Mouse (Mus musculus): ENCODE measurements around the gene Ippk.

The Ippk gene

DNA sequence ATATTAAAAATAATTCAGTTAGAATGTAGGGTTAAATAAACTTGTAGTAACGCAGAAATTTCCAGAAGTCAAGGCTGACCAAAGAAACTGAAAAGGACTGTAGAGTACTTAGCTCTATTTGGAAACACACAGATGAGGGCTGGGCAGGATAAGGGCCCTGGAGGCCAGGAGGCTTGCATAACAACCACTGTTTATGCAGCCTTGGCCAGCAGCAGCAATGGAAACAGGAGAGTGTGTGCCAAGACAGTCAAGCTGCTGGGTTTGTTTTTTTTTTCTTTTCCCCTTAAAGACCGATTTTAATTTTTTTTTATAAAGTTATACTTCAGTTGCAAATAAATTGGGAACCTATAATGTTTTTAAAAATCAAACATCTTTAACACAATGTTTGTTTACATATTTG, 59.0 kb downstream of the Ippk start:
- DNase-seq (ENCODE audit: low spot score in 2 of 2) = no peak

DNA sequence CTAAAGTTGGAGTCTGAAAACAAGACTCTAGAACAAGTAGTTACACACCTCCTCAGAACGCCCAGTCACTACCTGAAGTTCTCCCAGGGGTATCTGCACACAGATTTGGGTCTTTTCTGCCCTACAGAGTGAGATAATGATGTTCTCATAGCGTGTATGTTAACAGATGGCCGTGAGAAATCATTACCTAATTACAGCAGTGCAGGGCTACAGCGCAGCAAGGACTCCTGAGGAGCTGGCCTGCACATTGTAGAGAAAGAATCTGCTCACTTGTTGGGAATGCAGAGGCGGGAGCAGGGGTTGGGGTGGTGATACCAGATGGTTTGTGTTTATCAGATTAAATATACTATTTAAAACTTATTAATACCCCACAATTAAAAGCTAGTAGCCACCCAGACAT, 59.5 kb downstream of the Ippk start:
- DNase-seq (ENCODE audit: low spot score in 2 of 2) = no peak

DNA sequence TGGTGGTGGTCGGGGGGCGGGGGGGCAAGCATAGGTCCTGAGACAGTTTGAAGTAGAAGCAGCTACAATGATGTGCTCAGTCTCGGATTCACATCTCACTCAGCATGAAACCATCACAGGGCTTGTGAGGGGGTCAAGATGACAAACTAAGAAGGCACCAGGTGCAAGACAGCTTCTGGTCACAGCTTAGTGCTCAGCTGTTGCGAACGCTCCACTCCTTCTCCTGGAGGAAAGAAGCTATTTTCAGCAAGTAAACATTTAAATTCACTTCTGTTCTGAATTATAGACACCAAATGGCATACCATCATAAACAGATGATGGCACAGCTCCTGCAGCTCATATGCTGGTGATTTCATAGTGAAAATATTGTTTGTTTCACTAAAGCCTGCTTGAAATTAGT, 64.3 kb downstream of the Ippk start:
- no peak for DNase-seq (ENCODE audit: low spot score in 2 of 2)

DNA sequence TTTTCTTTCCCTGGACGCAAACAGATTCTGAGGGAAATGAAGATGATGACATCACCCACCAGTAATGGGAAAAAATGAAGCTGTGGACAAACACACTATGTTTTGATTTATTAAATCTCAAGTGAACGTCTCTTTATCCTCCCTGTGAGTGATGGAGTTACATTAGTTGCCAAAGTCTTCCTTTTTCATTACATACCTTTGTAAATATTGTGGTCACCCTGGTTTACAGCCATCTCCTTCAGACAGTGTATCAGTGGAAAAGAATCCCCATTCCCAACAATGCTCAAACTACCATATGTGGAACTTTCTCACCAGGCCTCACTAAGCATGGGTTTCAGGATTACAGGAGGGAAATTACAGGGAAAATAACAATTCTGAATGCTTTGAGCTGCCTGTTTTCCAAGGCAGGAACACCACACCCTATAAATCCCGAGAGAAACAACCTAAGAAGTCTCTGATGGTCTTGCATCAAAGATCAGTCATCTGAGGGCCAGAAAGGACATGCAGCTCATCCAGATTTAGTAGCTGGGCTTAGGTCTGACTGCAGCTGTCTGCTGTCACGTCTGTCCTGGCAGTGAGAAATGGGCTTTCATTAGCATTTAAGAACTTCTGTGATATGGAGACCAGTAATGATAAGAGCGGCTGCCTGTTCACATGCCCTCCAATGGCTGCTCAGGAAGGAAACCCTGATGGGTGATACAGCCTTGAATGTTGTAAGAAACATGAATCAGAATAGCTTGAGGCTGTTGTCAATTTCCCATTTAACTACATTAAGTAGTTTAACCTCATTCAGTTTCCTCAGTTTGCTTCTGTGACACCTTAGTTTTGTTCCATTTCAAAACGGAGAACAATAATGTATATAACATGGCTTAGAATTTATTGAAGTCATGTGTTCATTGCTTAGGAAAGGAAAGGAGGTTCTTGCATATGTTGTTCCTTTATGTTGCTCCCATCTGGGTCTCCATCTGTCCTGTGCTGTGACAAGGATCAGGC, 71.6 kb downstream of the Ippk start, which contains the start of gene Tes3-ps:
TSS of gene Tes3-ps (plus strand) at position 943 of the 993 bp plus-strand sequence.
- DNase-seq (ENCODE audit: low spot score in 2 of 2) = no peak

DNA sequence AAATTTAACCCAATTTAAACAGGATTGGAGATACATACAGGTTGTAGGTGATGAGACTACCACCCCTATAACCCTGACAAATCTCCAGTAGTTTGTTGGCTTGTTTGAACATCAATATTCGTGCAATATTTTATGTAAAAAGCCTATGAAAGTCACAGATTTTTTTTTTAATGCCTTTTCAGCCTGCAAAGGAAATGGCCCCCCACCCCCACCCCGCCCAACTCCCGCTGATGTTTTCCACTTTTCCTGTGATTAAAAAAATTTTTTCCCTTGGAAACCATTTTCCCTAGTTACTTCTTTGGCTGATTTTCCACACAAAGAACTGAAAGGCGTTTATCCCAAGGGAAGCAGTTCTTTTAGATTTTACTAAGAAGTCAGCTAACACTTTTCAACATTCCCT, 83.5 kb downstream of the Ippk start, which contains the start of gene Ecm2:
TSS of gene Ecm2 (plus strand) at position 301 of the 400 bp plus-strand sequence.
- no peak for DNase-seq (ENCODE audit: low spot score in 2 of 2)

DNA sequence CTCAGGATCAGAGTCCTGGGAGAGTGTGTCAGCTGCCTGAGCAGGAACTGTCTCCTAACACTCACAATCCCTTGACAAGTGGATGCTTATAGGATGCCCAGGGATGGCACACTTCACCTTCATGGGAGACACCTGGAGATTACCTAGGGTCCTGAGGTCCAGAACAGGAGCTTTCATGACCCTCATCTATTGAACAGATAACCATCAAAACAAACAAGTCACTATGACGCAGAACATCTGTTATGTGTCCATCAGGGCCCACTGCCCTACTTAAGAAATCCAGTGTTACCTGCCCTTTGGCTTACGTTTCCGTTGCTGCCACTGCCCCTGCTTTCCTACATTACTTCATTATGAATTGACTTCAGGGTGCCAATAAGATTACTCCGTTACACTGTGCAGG, 84.7 kb downstream of the Ippk start:
- no peak for DNase-seq (ENCODE audit: low spot score in 2 of 2)

DNA sequence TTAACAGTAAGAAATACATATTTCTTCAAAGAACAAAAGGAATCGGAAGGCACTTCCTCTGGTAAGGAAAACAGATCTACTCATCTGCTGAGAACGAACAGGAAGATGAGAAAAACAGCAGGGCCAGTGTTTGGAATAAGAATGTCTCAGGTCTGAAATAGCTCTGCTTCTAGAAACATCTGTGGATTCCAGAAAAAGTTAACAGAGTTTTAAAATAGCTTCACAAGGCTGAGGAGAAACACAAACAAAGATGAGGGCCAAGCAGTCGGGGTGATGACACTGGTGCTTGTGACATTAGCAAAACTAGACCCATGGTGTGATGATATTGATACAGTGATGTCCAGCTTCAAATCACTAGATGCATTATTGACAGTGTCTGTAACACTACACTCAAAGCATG, 86.1 kb downstream of the Ippk start:
- DNase-seq (ENCODE audit: low spot score in 2 of 2) = no peak
